Mouse (Mus musculus): Measurements from ENCODE around the gene Il17c. TPM values are rescaled to one million over a fixed set of nuclear protein-coding genes. Genes with fewer than 3 reads are reported as not detected.

Il17c gene
- polyA plus RNA-seq, 1 experiment = 1.4 TPM

GRCm38 (mm10) chr8:122460524-122461472 is 39.0 kb downstream of the Il17c start, which contains the start of gene Snai3:
Gene Snai3, minus strand, starts transcription at chr8:122460733.
- Histone ChIP-seq H3K27ac (ENCODE audit: control insufficient read depth, insufficient read depth, low read length) (peak within 1 kb of the TSS; percentile 17; the same call in 1 of the 2 replicates), H3K4me1 (replicated peaks; ENCODE audit: control insufficient read depth, insufficient read depth, low read length) (peaks cover 57% of the 10 kb centered on the region), H3K27me3 (ENCODE audit: control insufficient read depth, insufficient read depth, low read length) (no peaks in the 10 kb centered on the region), H3K4me3 (ENCODE audit: control insufficient read depth, insufficient read depth, low read length) (peak within 1 kb of the TSS; percentile 45), H3K36me3 (ENCODE audit: control insufficient read depth, insufficient read depth, low read length) (peaks cover 5% of the 10 kb centered on the region; the same call in 1 of the 2 replicates)
- peak; percentile 79 for DNase-seq
- 6% methylated on average over 56 of the region's 56 CpGs for WGBS
- no peak for TF ChIP-seq CTCF (IDR thresholded peaks at IDR 0.05; ENCODE audit: borderline replicate concordance, control insufficient read depth, extremely low read depth, insufficient read depth, low read length, poor library complexity)
- TF ChIP-seq POLR2A (IDR thresholded peaks at IDR 0.05; ENCODE audit: control insufficient read depth, extremely low read depth, insufficient read depth, low read length, poor library complexity) = peak; percentile 43

DNA sequence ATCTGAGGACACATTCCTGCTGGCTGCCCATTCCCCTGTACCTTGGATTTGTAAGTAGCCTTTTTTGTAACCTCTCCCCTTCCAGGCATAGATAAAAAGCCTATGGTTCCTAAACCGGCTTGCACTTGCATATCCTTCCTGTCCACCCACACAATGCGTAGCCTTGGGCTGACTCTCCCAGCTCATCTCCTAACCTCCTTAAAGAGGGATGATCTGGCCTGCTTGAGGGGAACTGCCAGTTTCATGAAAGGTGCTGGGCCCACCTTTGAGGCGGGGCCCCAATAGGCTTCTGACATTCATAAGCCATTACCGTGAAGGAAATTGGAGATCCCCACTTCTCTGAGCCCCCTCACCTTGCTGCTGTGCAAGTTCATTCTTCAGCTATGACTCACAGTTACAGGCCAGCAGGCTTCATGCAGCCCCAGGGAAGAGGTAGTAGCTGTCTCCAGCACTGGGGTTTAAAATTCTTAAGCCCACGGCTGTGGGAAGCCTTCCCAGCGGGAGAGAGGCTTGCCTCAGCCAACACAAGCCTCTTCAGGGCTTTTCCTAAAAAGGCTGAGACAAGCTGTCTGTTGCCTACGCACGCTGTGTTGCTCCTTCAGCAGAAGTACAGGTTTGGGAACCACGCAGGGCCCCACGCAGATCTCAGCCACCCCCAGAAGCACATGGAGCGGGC is 39.8 kb downstream of the Il17c start:
- no peak for DNase-seq
- Histone ChIP-seq H3K27me3 (ENCODE audit: control insufficient read depth, insufficient read depth, low read length) (no peaks in the 10 kb centered on the region), H3K27ac (ENCODE audit: control insufficient read depth, insufficient read depth, low read length) (no peak overlapping the region), H3K4me3 (ENCODE audit: control insufficient read depth, insufficient read depth, low read length) (no peak overlapping the region), H3K36me3 (ENCODE audit: control insufficient read depth, insufficient read depth, low read length) (peaks cover 8% of the 10 kb centered on the region), H3K4me1 (replicated peaks; ENCODE audit: control insufficient read depth, insufficient read depth, low read length) (peaks cover 63% of the 10 kb centered on the region)
- TF ChIP-seq CTCF (IDR thresholded peaks at IDR 0.05; ENCODE audit: borderline replicate concordance, control insufficient read depth, extremely low read depth, insufficient read depth, low read length, poor library complexity) (no peak), POLR2A (IDR thresholded peaks at IDR 0.05; ENCODE audit: control insufficient read depth, extremely low read depth, insufficient read depth, low read length, poor library complexity) (no peak)
- 60% methylated on average over 11 of the region's 11 CpGs for WGBS

GRCm38 (mm10) chr8:122462510-122462909 is 40.7 kb downstream of the Il17c start:
- TF ChIP-seq POLR2A (IDR thresholded peaks at IDR 0.05; ENCODE audit: control insufficient read depth, extremely low read depth, insufficient read depth, low read length, poor library complexity) = no peak
- no peak for TF ChIP-seq CTCF (IDR thresholded peaks at IDR 0.05; ENCODE audit: borderline replicate concordance, control insufficient read depth, extremely low read depth, insufficient read depth, low read length, poor library complexity)
- Histone ChIP-seq H3K27me3 (ENCODE audit: control insufficient read depth, insufficient read depth, low read length) (no peaks in the 10 kb centered on the region), H3K4me3 (ENCODE audit: control insufficient read depth, insufficient read depth, low read length) (no peak overlapping the region), H3K4me1 (replicated peaks; ENCODE audit: control insufficient read depth, insufficient read depth, low read length) (peaks cover 72% of the 10 kb centered on the region), H3K36me3 (ENCODE audit: control insufficient read depth, insufficient read depth, low read length) (peaks cover 17% of the 10 kb centered on the region), H3K27ac (ENCODE audit: control insufficient read depth, insufficient read depth, low read length) (no peak overlapping the region)
- no peak for DNase-seq
- WGBS = 89% methylated on average over 8 of the region's 8 CpGs

- H3K4me1 ChIP-seq (replicated peaks; ENCODE audit: control insufficient read depth, insufficient read depth, low read length) = peaks cover 81% of the 10 kb centered on the region
- H3K27me3 ChIP-seq (ENCODE audit: control insufficient read depth, insufficient read depth, low read length) = no peaks in the 10 kb centered on the region
- no peak overlapping the region for H3K4me3 ChIP-seq (ENCODE audit: control insufficient read depth, insufficient read depth, low read length)
- WGBS = 15% methylated on average over 12 of the region's 12 CpGs
- peaks cover 17% of the 10 kb centered on the region for H3K36me3 ChIP-seq (ENCODE audit: control insufficient read depth, insufficient read depth, low read length)
- H3K27ac ChIP-seq (ENCODE audit: control insufficient read depth, insufficient read depth, low read length) = peak overlapping the region; percentile 77
- DNase-seq = peak; percentile 62
- TF ChIP-seq CTCF (IDR thresholded peaks at IDR 0.05; ENCODE audit: borderline replicate concordance, control insufficient read depth, extremely low read depth, insufficient read depth, low read length, poor library complexity) (peak; percentile 37; the same call in 1 of the 2 replicates), POLR2A (IDR thresholded peaks at IDR 0.05; ENCODE audit: control insufficient read depth, extremely low read depth, insufficient read depth, low read length, poor library complexity) (no peak)
Observed at GRCm38 (mm10) chr8:122463651-122464640, 42.1 kb downstream of the Il17c start.

DNA sequence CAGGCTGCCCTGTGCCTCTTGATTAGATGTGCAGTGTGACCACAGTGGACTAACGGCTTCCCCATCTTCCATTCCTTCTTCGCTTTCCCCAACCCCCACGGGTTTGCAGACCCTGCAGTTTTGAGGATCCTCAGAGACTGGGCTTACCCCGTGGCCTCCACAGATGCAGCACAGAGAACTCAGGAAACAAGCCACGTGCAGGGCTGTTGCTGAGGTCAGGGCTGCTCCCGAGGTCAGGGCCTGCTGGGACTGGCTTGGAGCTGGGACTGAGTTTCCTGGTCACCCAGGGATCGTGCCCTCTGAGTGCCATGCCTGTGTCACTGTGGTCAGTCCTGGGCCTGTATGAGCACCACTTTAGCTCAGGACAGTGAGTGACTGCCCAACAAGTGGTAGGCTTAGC is 43.2 kb downstream of the Il17c start:
- no peak overlapping the region for H3K4me3 ChIP-seq (ENCODE audit: control insufficient read depth, insufficient read depth, low read length)
- H3K27ac ChIP-seq (ENCODE audit: control insufficient read depth, insufficient read depth, low read length) = peak overlapping the region; percentile 32
- peaks cover 17% of the 10 kb centered on the region for H3K36me3 ChIP-seq (ENCODE audit: control insufficient read depth, insufficient read depth, low read length)
- H3K27me3 ChIP-seq (ENCODE audit: control insufficient read depth, insufficient read depth, low read length) = no peaks in the 10 kb centered on the region
- TF ChIP-seq POLR2A (IDR thresholded peaks at IDR 0.05; ENCODE audit: control insufficient read depth, extremely low read depth, insufficient read depth, low read length, poor library complexity) = no peak
- no peak for TF ChIP-seq CTCF (IDR thresholded peaks at IDR 0.05; ENCODE audit: borderline replicate concordance, control insufficient read depth, extremely low read depth, insufficient read depth, low read length, poor library complexity)
- WGBS = 53% methylated on average over 7 of the region's 7 CpGs
- peaks cover 83% of the 10 kb centered on the region for H3K4me1 ChIP-seq (replicated peaks; ENCODE audit: control insufficient read depth, insufficient read depth, low read length)
- no peak for DNase-seq

All from thymus, adult 2 months (tissue).